Mouse (Mus musculus): ENCODE data around the gene St7l.

DNA sequence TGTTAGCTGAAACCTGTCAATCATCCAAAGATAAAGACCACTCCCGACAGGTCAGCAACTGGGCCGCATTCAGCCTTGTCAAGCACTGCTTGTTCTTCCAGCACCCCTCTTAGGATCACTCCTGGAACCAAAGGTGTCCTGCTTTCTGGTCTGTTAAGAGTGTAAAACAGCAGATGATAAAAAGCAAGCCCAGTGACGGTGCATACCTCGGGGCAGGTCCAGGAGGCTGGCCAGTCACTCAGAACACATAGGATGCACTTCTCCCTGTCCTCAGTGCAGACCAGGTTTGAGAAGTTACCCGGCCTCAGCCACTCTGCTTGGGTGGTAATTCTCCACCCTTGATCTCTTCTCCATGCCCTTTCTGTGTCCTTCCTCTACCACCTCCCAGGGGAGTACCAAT, 78.9 kb downstream of the St7l start:
- TF ChIP-seq CTCF (IDR thresholded peaks at IDR 0.05; ENCODE audit: low read depth) (no peak), EP300 (IDR thresholded peaks at IDR 0.05; ENCODE audit: low read depth) (no peak)
